Mouse (Mus musculus): Measurements from ENCODE around the gene Slc1a3.

Gene Slc1a3

DNA sequence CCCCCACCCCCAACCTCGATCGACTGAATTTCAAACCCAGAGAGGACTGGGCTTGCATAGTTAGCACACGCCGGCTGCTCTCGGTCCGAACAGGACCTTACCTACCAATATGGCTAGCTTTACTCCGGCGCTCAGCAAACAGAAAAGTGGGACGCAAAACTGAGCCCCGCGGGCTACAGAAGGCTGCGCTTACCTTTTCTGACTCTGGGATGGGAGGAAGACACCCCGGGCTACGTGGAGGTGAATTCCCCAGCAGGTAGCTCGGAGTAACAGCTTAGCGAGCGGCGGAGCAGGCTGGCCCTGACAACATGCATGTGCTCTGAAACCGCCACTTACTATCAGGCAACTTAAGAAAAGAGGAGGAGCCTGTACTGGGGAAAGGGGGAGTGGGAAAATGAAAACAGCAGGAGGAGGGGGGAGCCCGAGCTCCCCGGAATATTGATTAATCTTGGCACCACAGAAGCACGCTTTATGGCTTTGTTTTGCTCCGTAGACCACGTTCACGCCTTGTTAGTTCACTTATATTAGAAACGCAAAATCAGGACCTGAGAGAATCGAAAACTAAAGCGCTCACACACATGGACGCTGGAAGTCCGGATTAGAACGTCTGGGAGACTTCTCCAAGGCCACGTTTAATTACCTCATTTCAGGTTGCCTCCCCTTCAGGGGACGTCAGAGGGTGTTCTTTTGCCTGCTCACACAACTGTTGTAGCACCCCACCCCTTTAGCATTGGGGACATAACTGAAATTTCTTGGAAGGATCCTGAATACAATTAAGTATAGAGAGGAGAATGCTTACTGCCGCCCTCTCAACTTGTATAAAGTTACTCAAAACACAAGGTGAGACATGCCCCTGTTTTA lies at the start of gene Slc1a3:
Slc1a3 (minus strand) TSS at position 619 of the 861 bp plus-strand sequence.
- DNase-seq (ENCODE audit: extremely low spot score, low spot score), result peak; percentile 78

DNA sequence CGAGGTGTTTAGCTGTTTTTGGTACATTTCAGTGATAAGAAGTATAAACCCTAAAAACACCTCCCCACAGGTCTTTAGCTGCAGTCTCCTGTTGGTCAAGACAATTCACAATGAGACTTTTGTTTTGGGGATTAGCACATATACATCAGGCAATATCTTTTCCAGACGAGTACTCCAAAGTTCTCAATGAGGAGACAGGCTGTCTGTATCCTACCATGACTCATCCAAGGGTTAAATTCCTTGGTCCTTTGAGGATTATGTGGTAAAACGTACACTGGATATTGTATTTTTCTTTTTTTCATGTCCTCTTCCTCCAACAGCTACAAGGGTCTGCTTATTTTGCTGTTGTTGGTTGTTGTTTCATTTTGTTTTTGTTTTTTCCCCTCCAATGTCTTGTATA lies 48.5 kb upstream of the Slc1a3 start:
- no peak for DNase-seq (ENCODE audit: extremely low spot score, low spot score)

DNA sequence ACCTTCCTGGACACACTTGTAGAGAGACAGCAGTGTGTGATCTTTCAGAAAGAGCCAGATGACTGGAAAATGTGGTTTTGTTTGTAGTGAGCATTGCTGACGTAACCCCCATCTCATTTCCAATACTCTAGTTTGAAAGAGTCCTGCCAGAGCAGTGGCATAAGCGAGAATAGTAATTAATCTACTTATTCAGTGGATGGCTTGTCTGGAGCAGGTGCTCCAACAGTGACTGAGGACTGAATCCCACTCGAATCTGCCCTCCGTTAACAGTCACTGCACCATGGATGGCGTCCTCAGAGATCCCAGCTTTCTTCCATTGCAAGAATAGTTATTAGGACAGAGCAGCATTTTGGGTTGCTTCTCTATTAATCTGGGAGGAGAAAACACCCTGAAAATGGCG lies 45.9 kb upstream of the Slc1a3 start:
- no peak for DNase-seq (ENCODE audit: extremely low spot score, low spot score)

GRCm38 (mm10) chr15:8749762-8750161 lies 39.2 kb upstream of the Slc1a3 start:
- no peak for DNase-seq (ENCODE audit: extremely low spot score, low spot score)

DNA sequence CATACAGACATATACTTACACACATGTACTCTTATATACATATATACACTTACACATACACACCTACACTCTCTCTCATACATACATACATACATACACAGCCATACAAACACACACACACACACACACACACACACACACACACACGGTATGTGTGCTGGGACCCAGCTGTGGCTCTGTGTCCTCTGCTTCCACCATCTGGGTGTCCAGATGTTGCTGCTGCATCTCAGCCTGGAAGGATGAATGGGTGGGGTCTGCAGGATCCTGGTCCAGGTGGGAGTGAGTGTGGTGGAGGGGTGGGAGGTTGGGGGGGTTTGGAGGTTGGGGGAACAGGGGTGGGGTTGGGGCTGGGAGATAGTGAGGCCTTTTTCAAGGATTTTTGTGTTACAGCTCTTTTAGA lies 38.2 kb upstream of the Slc1a3 start:
- no peak for DNase-seq (ENCODE audit: extremely low spot score, low spot score)

- DNase-seq (ENCODE audit: extremely low spot score, low spot score), result no peak
Measured at GRCm38 (mm10) chr15:8741593-8741992, 31.0 kb upstream of the Slc1a3 start.

- DNase-seq (ENCODE audit: extremely low spot score, low spot score), result no peak
Measured at GRCm38 (mm10) chr15:8740724-8741123, 30.2 kb upstream of the Slc1a3 start.

GRCm38 (mm10) chr15:8738156-8738555 lies 27.6 kb upstream of the Slc1a3 start:
- DNase-seq (ENCODE audit: extremely low spot score, low spot score), result no peak

GRCm38 (mm10) chr15:8734363-8734739 lies 23.8 kb upstream of the Slc1a3 start:
- DNase-seq (ENCODE audit: extremely low spot score, low spot score), result no peak

- peak; percentile 47 for DNase-seq (ENCODE audit: extremely low spot score, low spot score)
Measured at GRCm38 (mm10) chr15:8733669-8734362, 23.3 kb upstream of the Slc1a3 start.

- DNase-seq (ENCODE audit: extremely low spot score, low spot score), result no peak
Measured at GRCm38 (mm10) chr15:8728861-8729260, 18.3 kb upstream of the Slc1a3 start.

- DNase-seq (ENCODE audit: extremely low spot score, low spot score), result no peak
Measured at GRCm38 (mm10) chr15:8722386-8723100, 12.0 kb upstream of the Slc1a3 start.

- no peak for DNase-seq (ENCODE audit: extremely low spot score, low spot score)
Measured at GRCm38 (mm10) chr15:8721746-8722145, 11.2 kb upstream of the Slc1a3 start.

- DNase-seq (ENCODE audit: extremely low spot score, low spot score), result no peak
Measured at GRCm38 (mm10) chr15:8721005-8721404, 10.4 kb upstream of the Slc1a3 start.

DNA sequence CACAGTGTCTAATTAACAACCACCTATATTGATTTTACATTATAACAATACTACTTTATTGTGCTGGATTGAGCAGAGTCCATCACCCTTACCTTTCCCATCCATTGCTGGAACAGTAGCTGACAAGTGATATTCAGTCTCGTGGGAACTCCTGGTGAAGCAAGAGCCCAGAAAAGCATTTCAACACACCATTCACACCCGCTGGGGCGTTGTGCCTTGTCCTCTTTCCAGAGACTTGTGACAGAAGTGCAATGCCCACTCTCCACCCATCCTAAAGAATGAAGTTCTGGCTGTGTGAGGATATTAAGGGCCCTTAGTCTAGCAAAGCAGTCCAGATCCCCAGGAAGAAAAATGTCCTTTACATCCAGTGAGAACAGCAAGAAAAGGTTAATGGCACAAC lies 7.9 kb upstream of the Slc1a3 start:
- no peak for DNase-seq (ENCODE audit: extremely low spot score, low spot score)

DNA sequence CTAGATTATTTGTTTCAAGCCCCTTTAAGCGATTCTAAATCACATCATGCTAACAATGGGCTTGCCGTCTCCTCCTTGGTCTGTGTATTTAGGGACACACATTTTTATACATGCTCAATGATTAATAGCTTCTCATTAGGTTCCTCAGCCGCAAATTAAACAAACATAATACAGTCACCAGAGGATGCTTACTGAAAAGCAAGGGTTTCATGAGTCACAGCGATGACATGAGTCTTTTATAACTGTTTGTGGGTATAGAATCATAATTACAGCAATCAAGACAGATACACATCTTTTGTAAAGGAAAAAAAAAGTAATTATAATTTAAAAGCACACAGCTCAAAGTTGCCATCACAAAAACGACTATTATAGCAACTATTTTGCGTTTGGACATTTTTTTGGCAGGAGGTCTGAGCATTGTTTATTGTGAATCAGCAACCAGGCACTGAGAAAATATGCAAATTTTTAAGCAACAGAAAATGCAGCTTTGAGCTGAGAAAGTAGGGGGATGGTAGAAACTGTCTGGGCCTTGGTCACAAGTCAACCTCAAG lies 6.5 kb upstream of the Slc1a3 start:
- no peak for DNase-seq (ENCODE audit: extremely low spot score, low spot score)

GRCm38 (mm10) chr15:8716330-8716964 lies 5.9 kb upstream of the Slc1a3 start:
- no peak for DNase-seq (ENCODE audit: extremely low spot score, low spot score)

- no peak for DNase-seq (ENCODE audit: extremely low spot score, low spot score)
Measured at GRCm38 (mm10) chr15:8715666-8716065, 5.1 kb upstream of the Slc1a3 start.

DNA sequence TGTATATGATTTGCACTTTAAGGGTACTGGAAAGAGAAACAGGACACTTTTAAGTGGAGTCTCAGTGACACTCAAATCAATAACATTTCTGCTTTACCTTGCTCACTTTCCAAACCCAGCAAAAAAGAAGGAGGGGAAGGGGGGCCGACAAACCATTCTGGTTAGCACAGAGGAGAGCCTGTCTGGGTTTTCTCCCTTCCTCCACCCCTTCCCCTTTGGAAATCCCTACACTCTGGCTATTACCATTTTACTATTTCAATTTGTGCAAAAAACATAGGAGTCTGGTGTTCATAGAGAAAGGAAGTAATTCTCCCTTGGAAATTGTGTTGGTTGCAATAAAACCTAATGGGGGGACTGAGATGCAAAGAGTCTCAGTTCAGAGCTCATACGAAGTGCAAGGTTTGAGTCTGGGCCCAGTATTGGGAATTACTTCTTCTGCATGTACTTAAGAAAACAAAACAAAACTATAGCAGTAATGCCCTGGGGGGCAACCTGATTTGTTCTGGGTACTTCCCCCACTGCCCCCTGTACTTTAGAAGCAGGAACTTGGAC lies 1.9 kb upstream of the Slc1a3 start:
- no peak for DNase-seq (ENCODE audit: extremely low spot score, low spot score)

GRCm38 (mm10) chr15:8711630-8712310 lies 1.2 kb upstream of the Slc1a3 start:
- no peak for DNase-seq (ENCODE audit: extremely low spot score, low spot score)
